Mouse (Mus musculus): ENCODE data around the gene Hapln4. TPM values are rescaled to one million over a fixed set of nuclear protein-coding genes. Genes with fewer than 3 reads are reported as not detected.

The Hapln4 gene
- polyA plus RNA-seq, 1 experiment: not detected

DNA sequence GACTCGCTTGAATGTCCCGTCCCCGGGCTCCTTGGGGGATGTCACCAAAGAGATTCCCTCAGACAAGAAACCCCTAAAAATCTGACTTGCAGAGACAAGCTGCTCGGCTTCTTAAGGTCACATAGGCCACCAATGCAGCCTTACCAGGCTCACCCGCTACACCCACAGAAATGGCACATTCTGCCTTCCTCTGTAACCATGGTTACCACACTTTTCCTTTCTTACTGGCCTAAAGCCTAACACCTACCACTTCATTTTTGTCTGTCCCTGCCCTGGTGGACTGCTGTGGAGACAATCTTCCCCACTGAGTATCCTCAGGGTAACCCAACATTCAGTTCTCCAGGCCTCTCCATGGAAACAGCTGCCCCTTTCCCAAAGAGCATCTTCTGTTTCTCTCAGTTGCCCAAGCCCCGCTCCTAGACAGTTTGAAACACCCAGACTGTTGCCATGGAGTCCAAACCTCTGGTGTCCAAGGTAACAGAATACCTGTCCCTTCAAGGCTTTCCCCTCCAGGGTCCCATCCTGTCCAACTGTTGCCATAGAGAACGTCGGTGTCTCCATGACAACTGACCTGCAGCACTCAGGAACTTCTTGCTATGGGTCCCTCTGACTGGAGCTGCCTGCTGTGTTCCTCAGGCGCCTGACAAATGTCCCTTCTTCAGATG lies 6.2 kb downstream of the Hapln4 start:
- Histone ChIP-seq H3K4me3 (ENCODE audit: insufficient read depth, low read depth, low read length) (no peak overlapping the region), H3K27ac (ENCODE audit: insufficient read depth, low read depth, low read length) (no peak overlapping the region), H3K4me1 (ENCODE audit: control insufficient read depth, insufficient read depth, low read length) (peaks cover 32% of the 10 kb centered on the region)
- 59% methylated on average over 9 of the region's 9 CpGs for WGBS
- TF ChIP-seq POLR2A (IDR thresholded peaks at IDR 0.05; ENCODE audit: insufficient read depth, low read depth, low read length) (no peak), CTCF (IDR thresholded peaks at IDR 0.05; ENCODE audit: insufficient read depth, low read depth, low read length) (no peak)

DNA sequence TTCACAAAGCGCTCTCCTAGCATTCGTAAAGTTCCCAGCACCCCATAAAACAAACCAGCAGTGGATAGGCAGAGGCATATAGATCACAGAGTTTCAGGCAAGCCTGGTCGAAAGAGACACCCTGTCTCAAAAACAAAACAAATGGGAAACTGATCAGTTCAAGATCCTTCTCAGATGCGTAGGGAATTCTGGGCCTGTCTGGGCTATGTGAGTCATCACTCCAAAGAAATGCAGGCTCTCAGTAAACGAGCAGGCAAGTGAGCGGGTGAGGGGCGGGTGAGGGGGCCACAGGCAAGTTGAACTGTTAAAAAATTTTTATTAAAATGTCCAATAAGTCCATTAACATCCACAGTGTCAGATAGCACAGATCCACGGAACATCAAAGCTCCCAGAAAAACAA lies 9.5 kb downstream of the Hapln4 start:
- H3K4me1 ChIP-seq (ENCODE audit: control insufficient read depth, insufficient read depth, low read length): peaks cover 25% of the 10 kb centered on the region
- H3K27ac ChIP-seq (ENCODE audit: insufficient read depth, low read depth, low read length): 0 out of 2 replicates have a peak overlapping the region, but pooled peaks have one; percentile 47
- TF ChIP-seq CTCF (IDR thresholded peaks at IDR 0.05; ENCODE audit: insufficient read depth, low read depth, low read length): no peak
- TF ChIP-seq POLR2A (IDR thresholded peaks at IDR 0.05; ENCODE audit: insufficient read depth, low read depth, low read length): no peak
- no peak overlapping the region for H3K4me3 ChIP-seq (ENCODE audit: insufficient read depth, low read depth, low read length)
- WGBS: 56% methylated on average over 8 of the region's 8 CpGs

DNA sequence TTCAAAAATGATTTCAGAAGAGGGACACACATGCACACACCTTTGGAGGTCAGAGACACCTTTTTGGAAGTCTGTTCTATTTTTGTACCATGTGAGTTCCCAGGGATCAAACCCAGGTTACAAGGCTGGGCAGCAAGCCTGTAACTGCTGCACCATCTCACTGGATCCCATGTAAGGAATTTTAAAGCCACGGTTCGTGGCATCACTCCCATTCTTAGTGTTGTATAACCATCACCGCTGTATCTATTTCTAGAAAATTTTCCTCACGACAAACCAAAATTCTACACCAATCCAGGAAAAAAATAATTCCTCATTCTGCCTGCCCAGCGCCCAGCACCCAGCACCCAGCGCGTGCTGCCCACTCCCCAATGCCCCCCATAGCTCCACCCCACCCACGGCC lies 16.0 kb downstream of the Hapln4 start:
- WGBS: 52% methylated on average over 8 of the region's 8 CpGs
- TF ChIP-seq CTCF (IDR thresholded peaks at IDR 0.05; ENCODE audit: insufficient read depth, low read depth, low read length): no peak
- no peak for TF ChIP-seq POLR2A (IDR thresholded peaks at IDR 0.05; ENCODE audit: insufficient read depth, low read depth, low read length)
- H3K4me1 ChIP-seq (ENCODE audit: control insufficient read depth, insufficient read depth, low read length): peaks cover 15% of the 10 kb centered on the region
- H3K4me3 ChIP-seq (ENCODE audit: insufficient read depth, low read depth, low read length): no peak overlapping the region
- no peak overlapping the region for H3K27ac ChIP-seq (ENCODE audit: insufficient read depth, low read depth, low read length)

DNA sequence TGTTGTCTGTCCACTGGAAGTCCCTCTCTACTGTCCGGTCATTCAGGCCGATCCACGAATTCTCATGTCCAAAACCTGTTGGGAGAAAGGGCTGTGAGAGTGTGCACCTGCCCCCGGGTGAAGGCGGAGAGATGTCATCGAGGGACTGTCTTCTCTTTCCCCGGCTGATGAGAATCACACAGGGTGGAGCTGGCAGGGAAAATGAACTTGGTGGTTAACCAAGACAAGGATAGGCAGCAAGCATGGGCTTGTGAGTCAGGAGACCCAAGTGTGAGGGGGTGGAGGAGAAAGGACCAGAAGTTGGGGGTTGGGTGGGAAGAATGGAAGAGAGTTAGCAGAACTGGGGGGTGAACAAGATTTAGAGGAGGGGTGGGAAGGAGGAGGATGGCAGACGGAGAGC lies 17.0 kb downstream of the Hapln4 start:
- H3K27ac ChIP-seq (ENCODE audit: insufficient read depth, low read depth, low read length): peak overlapping the region; percentile 22; the same call in 1 of the 2 replicates
- TF ChIP-seq CTCF (IDR thresholded peaks at IDR 0.05; ENCODE audit: insufficient read depth, low read depth, low read length) (no peak), POLR2A (IDR thresholded peaks at IDR 0.05; ENCODE audit: insufficient read depth, low read depth, low read length) (no peak)
- H3K4me3 ChIP-seq (ENCODE audit: insufficient read depth, low read depth, low read length): no peak overlapping the region
- peaks cover 15% of the 10 kb centered on the region for H3K4me1 ChIP-seq (ENCODE audit: control insufficient read depth, insufficient read depth, low read length)
- WGBS: 58% methylated on average over 8 of the region's 8 CpGs

DNA sequence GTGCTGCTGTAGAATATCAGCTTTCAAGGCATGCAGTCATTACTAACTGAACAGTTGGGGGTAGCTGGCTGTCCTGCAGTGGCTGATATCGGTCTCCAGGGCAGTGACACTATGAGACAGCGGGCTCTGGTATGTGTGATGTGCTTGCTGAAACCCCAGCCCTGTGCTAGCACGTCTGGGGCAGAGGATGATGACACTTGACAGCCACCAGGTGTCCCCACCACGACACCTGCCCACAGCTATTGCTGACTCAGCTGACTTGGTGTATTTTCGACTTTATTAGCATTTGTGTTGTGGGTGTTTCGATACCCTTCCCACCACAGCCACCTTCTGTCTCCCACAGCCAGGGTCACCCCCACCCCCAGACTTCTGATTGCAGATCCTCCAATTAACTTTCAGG lies 21.2 kb downstream of the Hapln4 start:
- WGBS: 20% methylated on average over 6 of the region's 6 CpGs
- H3K4me1 ChIP-seq (ENCODE audit: control insufficient read depth, insufficient read depth, low read length): peaks cover 15% of the 10 kb centered on the region
- H3K4me3 ChIP-seq (ENCODE audit: insufficient read depth, low read depth, low read length): no peak overlapping the region
- no peak overlapping the region for H3K27ac ChIP-seq (ENCODE audit: insufficient read depth, low read depth, low read length)
- no peak for TF ChIP-seq POLR2A (IDR thresholded peaks at IDR 0.05; ENCODE audit: insufficient read depth, low read depth, low read length)
- no peak for TF ChIP-seq CTCF (IDR thresholded peaks at IDR 0.05; ENCODE audit: insufficient read depth, low read depth, low read length)

DNA sequence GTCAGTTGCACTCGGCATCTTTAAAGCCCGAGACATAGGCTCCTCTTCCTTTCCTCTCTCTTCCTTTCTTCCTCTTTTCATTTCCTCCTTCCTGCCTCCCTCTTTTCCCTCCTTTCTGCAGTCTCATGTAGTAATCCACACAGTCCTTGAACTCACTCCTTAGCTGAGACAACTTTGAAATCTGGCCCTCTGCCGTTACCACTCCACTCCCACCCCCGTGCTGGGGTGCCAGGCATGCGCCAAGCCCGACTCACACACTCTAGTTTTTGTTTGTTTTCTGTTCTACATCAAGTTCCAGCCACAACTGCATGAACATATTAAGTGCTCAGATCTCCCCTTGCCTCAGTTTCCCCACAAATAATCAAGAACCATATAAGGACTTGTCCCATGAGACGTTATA lies 21.7 kb downstream of the Hapln4 start:
- H3K4me1 ChIP-seq (ENCODE audit: control insufficient read depth, insufficient read depth, low read length): peaks cover 14% of the 10 kb centered on the region
- H3K4me3 ChIP-seq (ENCODE audit: insufficient read depth, low read depth, low read length): no peak overlapping the region
- 44% methylated on average over 7 of the region's 7 CpGs for WGBS
- TF ChIP-seq POLR2A (IDR thresholded peaks at IDR 0.05; ENCODE audit: insufficient read depth, low read depth, low read length): no peak
- TF ChIP-seq CTCF (IDR thresholded peaks at IDR 0.05; ENCODE audit: insufficient read depth, low read depth, low read length): no peak
- no peak overlapping the region for H3K27ac ChIP-seq (ENCODE audit: insufficient read depth, low read depth, low read length)

DNA sequence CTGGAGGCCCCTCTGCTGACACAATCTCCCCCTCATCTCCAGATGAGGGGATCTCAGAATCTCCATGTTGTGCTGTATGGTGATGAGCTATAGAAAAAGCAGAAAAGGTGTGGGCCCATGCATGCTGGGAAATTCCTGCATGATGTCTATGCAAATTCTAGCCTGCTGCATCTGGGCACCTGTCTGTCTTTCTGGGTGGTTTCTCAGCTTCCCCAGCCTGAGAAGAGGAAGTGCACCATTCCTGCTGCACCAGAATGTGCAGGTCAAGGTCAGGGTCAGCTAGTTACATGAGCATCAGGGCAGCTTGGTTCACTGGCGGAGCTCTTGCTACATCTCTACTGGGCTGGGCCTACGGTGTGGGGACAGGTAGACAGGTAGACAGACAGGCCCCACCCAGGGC lies 27.2 kb downstream of the Hapln4 start:
- H3K4me1 ChIP-seq (ENCODE audit: control insufficient read depth, insufficient read depth, low read length): peaks cover 16% of the 10 kb centered on the region
- 88% methylated on average over 2 of the region's 2 CpGs for whole genome bisulfite sequencing
- no peak overlapping the region for H3K27ac ChIP-seq (ENCODE audit: insufficient read depth, low read depth, low read length)
- TF ChIP-seq POLR2A (IDR thresholded peaks at IDR 0.05; ENCODE audit: insufficient read depth, low read depth, low read length) (no peak), CTCF (IDR thresholded peaks at IDR 0.05; ENCODE audit: insufficient read depth, low read depth, low read length) (no peak)
- H3K4me3 ChIP-seq (ENCODE audit: insufficient read depth, low read depth, low read length): no peak overlapping the region

DNA sequence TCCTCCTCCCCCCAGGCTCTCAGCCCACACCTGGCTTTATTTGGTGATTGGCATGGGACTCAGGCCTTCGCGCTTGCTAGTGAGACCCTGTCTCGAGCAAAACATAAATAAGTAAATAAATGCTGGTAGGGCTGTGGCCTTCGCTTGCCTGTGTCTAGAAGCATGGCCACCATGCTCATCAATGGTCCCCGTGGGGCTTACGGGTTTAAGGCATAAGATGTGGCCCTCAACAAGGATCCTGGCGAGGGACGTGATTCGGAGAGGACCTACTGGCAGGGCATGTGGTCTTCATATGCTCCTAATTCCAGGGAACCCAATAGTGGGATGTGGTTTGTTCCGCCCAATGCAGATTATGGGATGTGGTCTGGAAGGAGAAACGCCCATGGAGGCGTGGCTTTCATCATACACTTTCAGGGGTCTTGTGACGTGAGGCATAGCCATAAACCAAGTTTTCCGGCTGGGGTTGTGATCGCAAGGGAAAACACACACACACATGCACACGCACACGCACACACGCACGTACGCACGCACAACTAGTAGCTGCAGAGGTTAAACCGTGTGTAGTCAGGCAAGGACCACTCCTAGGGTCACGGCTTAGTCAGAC lies 28.0 kb downstream of the Hapln4 start:
- TF ChIP-seq POLR2A (IDR thresholded peaks at IDR 0.05; ENCODE audit: insufficient read depth, low read depth, low read length) (no peak), CTCF (IDR thresholded peaks at IDR 0.05; ENCODE audit: insufficient read depth, low read depth, low read length) (no peak)

DNA sequence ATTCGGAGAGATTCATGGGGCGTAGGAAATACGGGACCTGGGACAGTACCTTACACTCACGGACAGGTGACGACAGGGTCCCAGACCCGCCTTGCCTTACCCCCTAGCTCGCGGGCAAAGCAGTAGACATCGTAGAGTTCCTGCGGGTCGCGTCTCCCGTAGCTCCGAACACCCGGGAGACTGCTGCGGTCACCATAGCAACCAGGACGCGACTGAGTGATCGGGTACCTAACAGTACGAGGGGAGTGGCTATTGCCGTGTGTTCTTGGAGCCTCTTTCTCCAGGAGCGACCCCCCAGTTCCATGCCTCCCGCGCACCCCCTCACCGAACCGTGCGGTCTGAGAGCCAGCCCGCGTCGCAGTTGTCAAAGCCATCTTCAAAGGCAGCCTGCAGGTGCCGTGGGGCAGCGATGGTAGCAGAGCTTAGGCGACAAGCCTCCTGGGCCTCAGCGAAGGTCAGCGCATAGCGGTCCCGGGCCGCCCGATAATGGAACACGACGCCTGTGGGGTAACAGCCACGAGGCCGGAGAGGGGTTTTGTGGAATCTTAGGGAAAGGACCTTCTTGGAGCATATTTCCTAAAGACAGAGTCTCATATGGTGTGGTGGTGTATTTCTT lies 29.3 kb downstream of the Hapln4 start:
- TF ChIP-seq POLR2A (IDR thresholded peaks at IDR 0.05; ENCODE audit: insufficient read depth, low read depth, low read length) (no peak), CTCF (IDR thresholded peaks at IDR 0.05; ENCODE audit: insufficient read depth, low read depth, low read length) (no peak)
- H3K27ac ChIP-seq (ENCODE audit: insufficient read depth, low read depth, low read length): no peak overlapping the region
- H3K4me1 ChIP-seq (ENCODE audit: control insufficient read depth, insufficient read depth, low read length): peaks cover 26% of the 10 kb centered on the region
- H3K4me3 ChIP-seq (ENCODE audit: insufficient read depth, low read depth, low read length): no peak overlapping the region
- WGBS: 41% methylated on average over 43 of the region's 43 CpGs

More for the DNA sequence above, 28.0 kb downstream of the Hapln4 start:
- Histone ChIP-seq H3K4me3 (ENCODE audit: insufficient read depth, low read depth, low read length) (no peak overlapping the region), H3K4me1 (ENCODE audit: control insufficient read depth, insufficient read depth, low read length) (peaks cover 16% of the 10 kb centered on the region), H3K27ac (ENCODE audit: insufficient read depth, low read depth, low read length) (no peak overlapping the region)
- 83% methylated on average over 23 of the region's 23 CpGs for WGBS

All from olfactory bulb, adult 2 months (tissue).